18 mouse cellular contexts compared by ENCODE assay signal in the genomic region with DNA sequence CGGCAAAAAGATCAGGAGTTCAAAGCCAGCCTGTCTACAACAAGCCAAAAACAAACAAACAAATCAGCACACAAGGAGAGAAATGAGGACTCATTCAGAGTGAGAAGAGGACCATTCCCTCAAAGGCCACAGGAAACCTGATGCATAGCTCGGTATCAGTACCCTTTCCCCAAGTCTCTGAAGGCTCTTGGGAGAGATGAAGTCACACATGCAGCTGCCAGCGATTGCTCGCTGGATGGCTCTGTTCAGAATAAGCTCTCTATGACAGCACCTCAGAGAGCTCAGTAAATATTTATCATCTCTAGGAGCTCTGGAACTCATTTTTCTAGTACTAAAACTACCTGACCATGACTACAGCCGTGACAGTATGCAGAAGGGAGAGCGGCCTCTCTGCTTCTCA. TPM values are rescaled to one million over a fixed set of nuclear protein-coding genes. Genes with fewer than 3 reads are reported as not detected.
DNase-seq lines count a peak whose midpoint lies in the region; ATAC-seq and TF ChIP-seq lines count a peak whose summit lies in the region.
"Had no signal": no experiment of that assay in that cellular context is flagged by ENCODE, and none has a peak within 500 bp of the region (broad histone marks: within the 10 kb centered on the region; RNA-seq: fewer than 3 reads in every experiment).

No protein-coding gene starts in this region.

- dilution Hi-C loops in CH12.LX (cut with MboI; ENCODE audit: extremely low pct_ligation_motif_present, extremely low pct_unique_long_range_greater_than_20kb, low sequenced_read_pairs) = no loop called here

- H3K27ac ChIP-seq in heart, adult 2 months = peak overlapping the region; percentile 17
- H3K27ac ChIP-seq in liver, postnatal 0 days (ENCODE audit: low read depth) = no peak overlapping the region
- no peak overlapping the region for H3K27ac ChIP-seq in CH12.LX (ENCODE audit: insufficient read depth, low read depth)
- peak overlapping the region; percentile 50 for H3K27ac ChIP-seq in liver, embryonic 13.5 days
- H3K27ac ChIP-seq: heart, embryonic 15.5 days; hindbrain, embryonic 12.5 days; limb, embryonic 13.5 days; lung, embryonic 15.5 days; neural tube, embryonic 12.5 days had no signal

- H3K79me2 ChIP-seq in heart, adult 2 months (replicated peaks; ENCODE audit: control insufficient read depth, insufficient read depth, low read length) = no peaks in the 10 kb centered on the region
- peaks cover 20% of the 10 kb centered on the region for H3K79me2 ChIP-seq in CH12.LX (replicated peaks; ENCODE audit: control insufficient read depth, extremely low read depth, insufficient read depth, poor library complexity, severe bottlenecking)

- WGBS in heart, adult 2 months = 64% methylated on average over 6 of the region's 6 CpGs
- 79% methylated on average over 6 of the region's 6 CpGs for WGBS in liver, postnatal 0 days (ENCODE audit: insufficient replicate concordance)
- 80% methylated on average over 6 of the region's 6 CpGs for WGBS in liver, embryonic 13.5 days (ENCODE audit: insufficient replicate concordance)

- H3K36me3 ChIP-seq in heart, adult 2 months (ENCODE audit: control insufficient read depth, insufficient read depth, low read length) = peaks cover 7% of the 10 kb centered on the region
- H3K36me3 ChIP-seq in liver, postnatal 0 days (replicated peaks; ENCODE audit: insufficient read depth, low read length) = peaks cover 6% of the 10 kb centered on the region
- peaks cover 8 to 37% of the 10 kb centered on the region in 2 experiments for H3K36me3 ChIP-seq in CH12.LX (replicated peaks in 1 of 2; ENCODE audit: control insufficient read depth in 1 of 2, insufficient read depth in 1 of 2, low read length in 1 of 2)
- H3K36me3 ChIP-seq in liver, embryonic 13.5 days = peaks cover 12% of the 10 kb centered on the region

- no peak overlapping the region for H3K4me3 ChIP-seq in heart, adult 2 months
- no peak overlapping the region for H3K4me3 ChIP-seq in liver, postnatal 0 days (ENCODE audit: low read depth, low read length)
- H3K4me3 ChIP-seq in CH12.LX (replicated peaks in 1 of 3; ENCODE audit: low read depth in 2 of 3, low read length in 2 of 3, poor library complexity in 1 of 3) = no peak overlapping the region
- no peak overlapping the region for H3K4me3 ChIP-seq in liver, embryonic 13.5 days (replicated peaks)
- H3K4me3 ChIP-seq: heart, embryonic 15.5 days; hindbrain, embryonic 12.5 days; limb, embryonic 13.5 days; lung, embryonic 15.5 days; neural tube, embryonic 12.5 days had no signal

- TF ChIP-seq POLR2A in heart, adult 2 months (IDR thresholded peaks at IDR 0.05; ENCODE audit: insufficient read depth, low read depth, low read length) = no peak
- TF ChIP-seq POLR2A in CH12.LX (IDR thresholded peaks at IDR 0.05; ENCODE audit: low read depth, low read length) = no peak

- no peak overlapping the region for H3K4me2 ChIP-seq in liver, postnatal 0 days (ENCODE audit: low read depth, low read length)
- peak overlapping the region; percentile 8; the same call in 1 of the 2 replicates for H3K4me2 ChIP-seq in CH12.LX (ENCODE audit: insufficient read depth, low read depth, poor library complexity, severe bottlenecking)
- H3K4me2 ChIP-seq in liver, embryonic 13.5 days = no peak overlapping the region
- H3K4me2 ChIP-seq: heart, embryonic 15.5 days; hindbrain, embryonic 12.5 days; limb, embryonic 13.5 days; lung, embryonic 15.5 days; neural tube, embryonic 12.5 days had no signal

- TF ChIP-seq RAD21 in CH12.LX (IDR thresholded peaks at IDR 0.05; ENCODE audit: low read depth, low read length) = no peak

- H3K9me3 ChIP-seq in liver, postnatal 0 days (ENCODE audit: low read length) = no peaks in the 10 kb centered on the region
- no peaks in the 10 kb centered on the region for H3K9me3 ChIP-seq in CH12.LX (replicated peaks; ENCODE audit: low read length)
- no peaks in the 10 kb centered on the region for H3K9me3 ChIP-seq in liver, embryonic 13.5 days (replicated peaks)
- H3K9me3 ChIP-seq: heart, embryonic 15.5 days; hindbrain, embryonic 12.5 days; limb, embryonic 13.5 days; lung, embryonic 15.5 days; neural tube, embryonic 12.5 days had no signal

- ATAC-seq in liver, postnatal 0 days = no peak
- ATAC-seq in liver, embryonic 13.5 days (ENCODE audit: low read depth) = no peak
- ATAC-seq: inflammation-experienced regulatory T-cells, adult 6 months had no signal

- no peaks in the 10 kb centered on the region for H3K27me3 ChIP-seq in heart, adult 2 months (ENCODE audit: control insufficient read depth, insufficient read depth, low read length)
- no peaks in the 10 kb centered on the region for H3K27me3 ChIP-seq in liver, postnatal 0 days (ENCODE audit: insufficient read depth, low read length)
- no peaks in the 10 kb centered on the region for H3K27me3 ChIP-seq in CH12.LX (replicated peaks)
- no peaks in the 10 kb centered on the region for H3K27me3 ChIP-seq in liver, embryonic 13.5 days
- H3K27me3 ChIP-seq: heart, embryonic 15.5 days; hindbrain, embryonic 12.5 days; limb, embryonic 13.5 days; lung, embryonic 15.5 days; neural tube, embryonic 12.5 days had no signal

- H3K4me1 ChIP-seq in heart, adult 2 months (ENCODE audit: control insufficient read depth, insufficient read depth, low read length) = peaks cover 12% of the 10 kb centered on the region
- H3K4me1 ChIP-seq in liver, postnatal 0 days (ENCODE audit: insufficient read depth) = peaks cover 42% of the 10 kb centered on the region
- H3K4me1 ChIP-seq in CH12.LX (ENCODE audit: control insufficient read depth in 1 of 2, insufficient read depth in 2 of 2) = peaks cover 8 to 67% of the 10 kb centered on the region in 2 experiments
- H3K4me1 ChIP-seq in liver, embryonic 13.5 days (replicated peaks) = peaks cover 79% of the 10 kb centered on the region

- in situ Hi-C loops in CH12.LX (cut with MboI; ENCODE audit: low pct_ligation_motif_present, low pct_unique_long_range_greater_than_20kb, low sequenced_read_pairs) = no loop called here

- peak in 1 of 2 experiments; percentile 45 for DNase-seq in heart, adult 2 months
- DNase-seq in heart, postnatal 14 days = no peak
- DNase-seq in liver (peak; percentile 9), CH12.LX (ENCODE audit: extremely low read depth) (peak; percentile 49)
- DNase-seq in liver, postnatal 0 days = no peak
- no peak for DNase-seq in liver, embryonic 13.5 days
- DNase-seq in urinary bladder, postnatal 10 days (ENCODE audit: low spot score) = no peak
- DNase-seq: cerebellum, postnatal 10 days; gastrocnemius, postnatal 36 days; right cerebral cortex, postnatal 25 days; thymus, adult 18-20 months had no signal

- TF ChIP-seq EP300 in heart, adult 2 months (IDR thresholded peaks at IDR 0.05; ENCODE audit: insufficient read depth, low read depth, low read length) = no peak
- no peak for TF ChIP-seq EP300 in liver, postnatal 0 days (IDR thresholded peaks at IDR 0.05; ENCODE audit: low read depth)
- TF ChIP-seq EP300 in CH12.LX (IDR thresholded peaks at IDR 0.05; ENCODE audit: low read length) = no peak

- no peak for TF ChIP-seq CTCF in heart, adult 2 months (IDR thresholded peaks at IDR 0.05)
- no peak for TF ChIP-seq CTCF in liver, postnatal 0 days (IDR thresholded peaks at IDR 0.05; ENCODE audit: low read depth)
- no peak for TF ChIP-seq CTCF in CH12.LX (conservative IDR thresholded peaks at IDR 0.05 in 1 of 2, IDR thresholded peaks at IDR 0.05 in 1 of 2; ENCODE audit: low read depth in 2 of 2, low read length in 2 of 2)

- intact Hi-C loops in heart, adult 2 months (cut with DNase I) = no loop called here
- intact Hi-C loops in heart, postnatal 14 days (cut with DNase I) = no loop called here

- no peak overlapping the region for H3K9ac ChIP-seq in heart, adult 2 months (ENCODE audit: low read depth, low read length)
- H3K9ac ChIP-seq in liver, postnatal 0 days (replicated peaks) = no peak overlapping the region
- no peak overlapping the region for H3K9ac ChIP-seq in CH12.LX (ENCODE audit: insufficient read depth, low read depth)
- peak overlapping the region; percentile 36; the same call in 1 of the 2 replicates for H3K9ac ChIP-seq in liver, embryonic 13.5 days
- H3K9ac ChIP-seq: heart, embryonic 15.5 days; hindbrain, embryonic 12.5 days; limb, embryonic 13.5 days; lung, embryonic 15.5 days; neural tube, embryonic 12.5 days had no signal

RNA-seq across cellular contexts. Expression of gene Ints3, which starts 5.2 kb away (rescaled TPM):
- total RNA-seq in heart, adult 2 months (2021) = 10 to 100 TPM; 22.9 to 26.3 TPM
- polyA plus RNA-seq in heart, adult 2 months (2012; rRNA removed) = 15.2 and 21.8 TPM in 2 replicates
- 10 to 100 TPM; 26.4 to 27.2 TPM for total RNA-seq in heart, postnatal 14 days (2021)
- 4.0 and 4.6 TPM in 2 replicates for polyA plus RNA-seq in liver, postnatal 0 days (2015; fragmentation: Nextera tagmentation; extraction: Ambion mirVana)
- total RNA-seq in CH12.LX (2012; rRNA removed) (30.7 and 36.5 TPM in 2 replicates), CH12.LX (2014; rRNA removed) (20.3 and 20.5 TPM in 2 replicates)
- 37.9 and 45.9 TPM in 2 replicates for polyA plus RNA-seq in CH12.LX (2012; ENCODE audit: insufficient read length, low read depth)
- 10.0 and 11.7 TPM in 2 replicates for polyA plus RNA-seq in liver, embryonic 13.5 days (2015; fragmentation: Nextera tagmentation; extraction: Ambion mirVana)

RNA-seq across cellular contexts. Expression of gene Npr1, which starts 37.5 kb away (rescaled TPM):
- total RNA-seq in heart, adult 2 months (2021) = 10 to 100 TPM; 16.1 to 16.3 TPM
- 35.0 and 47.5 TPM in 2 replicates for polyA plus RNA-seq in heart, adult 2 months (2012; rRNA removed)
- 10 to 100 TPM; 25.8 to 33.1 TPM for total RNA-seq in heart, postnatal 14 days (2021)
- 5.9 and 6.2 TPM in 2 replicates for polyA plus RNA-seq in liver, postnatal 0 days (2015; fragmentation: Nextera tagmentation; extraction: Ambion mirVana)
- total RNA-seq in CH12.LX (2012; rRNA removed) (0.13 TPM in 2 replicates), CH12.LX (2014; rRNA removed) (not detected in 2 replicates)
- polyA plus RNA-seq in CH12.LX (2012; ENCODE audit: insufficient read length, low read depth) = not detected in 2 replicates
- 4.0 TPM in 2 replicates for polyA plus RNA-seq in liver, embryonic 13.5 days (2015; fragmentation: Nextera tagmentation; extraction: Ambion mirVana)
- total RNA-seq: megakaryocyte-erythroid progenitor cell, adult 5-6 weeks had no signal
- polyA plus RNA-seq: inflammation-experienced regulatory T-cells, adult 6 months had no signal

RNA-seq across cellular contexts. Expression of gene Slc27a3, which starts 38.4 kb away (rescaled TPM):
- 1 to 10 TPM in 1 of 2 experiments, under 1 TPM in 1; 0.76 to 1.1 TPM for total RNA-seq in heart, adult 2 months (2021)
- 2.2 and 3.7 TPM in 2 replicates for polyA plus RNA-seq in heart, adult 2 months (2012; rRNA removed)
- 1 to 10 TPM; 1.9 to 2.6 TPM for total RNA-seq in heart, postnatal 14 days (2021)
- polyA plus RNA-seq in liver, postnatal 0 days (2015; fragmentation: Nextera tagmentation; extraction: Ambion mirVana) = 0.58 and 0.69 TPM in 2 replicates
- 2.6 TPM in 2 replicates for total RNA-seq in CH12.LX (2012; rRNA removed)
- total RNA-seq in CH12.LX (2014; rRNA removed) = 1.3 and 1.5 TPM in 2 replicates
- polyA plus RNA-seq in CH12.LX (2012; ENCODE audit: insufficient read length, low read depth) = 1.6 and 1.9 TPM in 2 replicates
- polyA plus RNA-seq in liver, embryonic 13.5 days (2015; fragmentation: Nextera tagmentation; extraction: Ambion mirVana) = 1.5 and 1.6 TPM in 2 replicates

RNA-seq across cellular contexts. Expression of gene Ilf2, which starts 47.7 kb away (rescaled TPM):
- 10 to 100 TPM; 30.6 to 32.2 TPM for total RNA-seq in heart, adult 2 months (2021)
- 13.9 and 24.9 TPM in 2 replicates for polyA plus RNA-seq in heart, adult 2 months (2012; rRNA removed)
- 10 to 100 TPM; 35.3 to 39.2 TPM for total RNA-seq in heart, postnatal 14 days (2021)
- 23.1 and 27.6 TPM in 2 replicates for polyA plus RNA-seq in liver, postnatal 0 days (2015; fragmentation: Nextera tagmentation; extraction: Ambion mirVana)
- 120 and 148 TPM in 2 replicates for total RNA-seq in CH12.LX (2012; rRNA removed)
- total RNA-seq in CH12.LX (2014; rRNA removed) = 182 and 208 TPM in 2 replicates
- polyA plus RNA-seq in CH12.LX (2012; ENCODE audit: insufficient read length, low read depth) = 197 and 199 TPM in 2 replicates
- 75.0 and 85.0 TPM in 2 replicates for polyA plus RNA-seq in liver, embryonic 13.5 days (2015; fragmentation: Nextera tagmentation; extraction: Ambion mirVana)

Comparison
In these comparisons a context has a peak if more than half of its experiments do, and no peak if none do; other contexts are left out.
1. DNase-seq: peak in liver (single experiment) and CH12.LX (single experiment); none in heart, postnatal 14 days (0 of 2), liver, postnatal 0 days (single experiment), liver, embryonic 13.5 days (single experiment) and urinary bladder, postnatal 10 days (single experiment).
2. H3K27ac ChIP-seq: peak in heart, adult 2 months (single experiment) and liver, embryonic 13.5 days (single experiment); none in liver, postnatal 0 days (single experiment) and CH12.LX (single experiment).